Mouse (Mus musculus): ENCODE data around the gene Rwdd4a.

The Rwdd4a gene

DNA sequence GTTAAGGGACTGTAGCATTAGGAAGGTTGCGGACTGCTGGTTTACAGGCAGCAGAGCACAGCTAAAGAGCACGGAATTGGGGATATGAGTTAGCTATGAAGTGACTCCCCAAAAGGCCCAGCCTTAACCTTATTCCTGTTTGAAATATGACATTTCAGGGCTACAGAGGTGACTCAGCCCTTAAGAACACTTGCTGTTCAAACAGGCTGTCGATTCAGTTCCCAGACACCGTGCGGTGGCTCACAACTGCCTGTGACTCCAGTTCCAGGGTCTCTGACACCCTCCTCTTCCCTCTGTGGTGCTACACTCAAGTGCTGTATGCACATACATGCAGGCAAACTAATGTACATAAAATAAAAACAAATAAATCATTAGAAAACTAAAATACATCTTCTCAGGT, 55.2 kb downstream of the Rwdd4a start:
- no peak for DNase-seq (ENCODE audit: low spot score in 2 of 2)

- no peak for DNase-seq (ENCODE audit: low spot score in 2 of 2)
Observed at GRCm38 (mm10) chr8:47590400-47590799, 56.9 kb downstream of the Rwdd4a start.

DNA sequence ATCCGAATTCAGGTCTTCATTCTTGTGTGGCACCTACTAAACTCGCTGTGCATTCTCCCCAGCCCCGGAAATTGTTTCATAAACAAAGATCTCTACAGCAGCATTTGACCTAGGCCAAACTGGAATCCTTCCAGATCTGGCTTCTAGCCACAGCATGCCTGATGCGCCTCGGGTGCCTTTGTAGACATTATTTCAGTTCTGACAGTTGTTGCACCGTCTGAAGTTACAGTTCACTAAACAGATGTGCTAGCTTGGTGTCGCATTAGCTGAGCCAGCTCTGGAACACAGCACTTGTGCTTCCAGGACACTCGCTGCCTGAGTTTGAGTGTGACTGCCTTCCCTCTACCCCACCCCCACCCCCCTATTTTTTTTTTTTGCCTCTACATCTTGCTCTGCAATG, 67.2 kb downstream of the Rwdd4a start:
- no peak for DNase-seq (ENCODE audit: low spot score in 2 of 2)
